Mouse (Mus musculus) left cerebral cortex, adult 9 months (tissue): ENCODE measurements at regions not wholly inside any gene's neighbourhood (a gene's known extent, or its start where the extent isn't known, plus 50 kb on each side); places are given as distances from the start of the nearest gene placed in this dataset.

Source experiments
- DNase-seq, 2 experiments: peaks; one replicate each; pipeline ENCODE4 v3.0.0; 2022; ENCODE audit warnings: low spot score in 2 of 2

DNA sequence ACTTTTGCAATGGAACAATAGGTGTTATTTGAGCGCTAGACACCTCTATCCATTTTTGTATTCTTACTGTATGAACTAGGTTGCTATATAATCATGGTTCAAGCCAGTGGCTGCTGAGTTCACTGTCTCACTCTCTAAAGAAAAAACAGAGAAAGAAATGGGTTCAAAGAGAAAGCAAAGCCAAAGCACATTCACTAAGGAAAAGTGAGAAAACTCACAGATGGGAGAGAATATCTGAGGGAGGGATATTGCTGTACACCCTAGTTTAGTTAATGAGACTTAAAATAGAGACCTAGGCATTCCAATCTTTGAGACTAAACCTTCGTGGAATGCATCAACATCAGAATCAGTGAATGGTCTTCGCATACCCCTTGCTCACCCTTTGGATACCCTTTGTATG, 371.0 kb downstream of the Fam198b start:
- no peak for DNase-seq

- DNase-seq = no peak
Measured at GRCm38 (mm10) chr3:80256383-80256782, 372.1 kb downstream of the Fam198b start.

GRCm38 (mm10) chr3:80263095-80263494, 378.8 kb downstream of the Fam198b start:
- no peak for DNase-seq

DNA sequence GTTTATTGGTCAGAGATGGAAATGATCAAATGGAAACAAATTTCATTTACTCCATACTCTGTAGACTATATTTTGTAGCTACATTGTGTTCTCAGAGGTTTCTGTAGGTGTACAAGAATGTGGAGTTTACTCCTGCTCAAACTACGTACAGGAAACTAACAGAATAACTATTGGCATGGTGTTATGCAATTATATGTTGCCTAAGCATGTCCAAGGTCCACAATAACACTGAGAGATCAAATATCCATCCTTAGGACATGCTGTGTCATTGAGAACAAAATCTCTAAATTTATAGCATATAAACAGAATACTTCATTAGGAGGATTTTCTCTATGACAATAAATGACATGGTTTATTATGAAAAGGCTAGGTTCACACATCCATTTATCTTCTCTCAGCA, 400.3 kb downstream of the Fam198b start:
- DNase-seq = no peak

DNA sequence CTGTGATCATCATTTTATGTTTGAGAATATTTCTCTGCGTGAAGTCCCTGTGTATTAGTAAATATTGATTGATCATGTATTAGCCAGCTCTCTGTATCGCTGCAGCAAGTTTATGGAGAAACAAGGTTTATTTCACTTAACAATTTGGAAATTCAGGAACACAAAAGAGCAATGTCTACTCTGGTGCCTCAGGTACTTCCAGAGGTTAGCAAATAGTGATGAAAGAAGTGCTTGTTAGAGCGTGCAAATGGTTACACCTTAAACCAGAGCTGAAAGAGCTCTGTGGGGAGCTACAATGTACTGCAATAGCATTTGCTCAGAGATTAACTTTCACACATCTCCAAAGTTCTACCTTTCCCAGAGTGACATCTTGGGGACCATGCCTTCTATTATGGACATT, 400.9 kb downstream of the Fam198b start:
- no peak for DNase-seq

DNA sequence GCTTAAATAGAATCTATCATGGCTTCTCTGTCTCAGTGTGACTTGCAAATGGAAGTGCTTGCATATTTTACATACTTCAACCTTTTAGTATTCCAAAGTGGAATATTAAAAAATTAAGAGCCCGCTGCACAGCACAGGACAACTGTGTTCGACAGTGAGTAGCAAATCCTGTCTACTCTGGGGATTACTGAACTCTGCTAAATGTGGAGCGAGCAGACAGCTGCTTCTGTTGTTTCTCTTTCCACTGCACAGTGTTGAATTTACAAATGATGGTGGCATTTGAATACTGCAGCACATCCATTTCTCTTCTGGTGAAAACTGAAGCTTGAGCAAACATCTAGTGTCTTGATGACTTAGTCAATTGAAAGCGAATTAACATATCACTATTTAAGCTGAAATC, 409.2 kb downstream of the Fam198b start:
- DNase-seq = no peak

DNA sequence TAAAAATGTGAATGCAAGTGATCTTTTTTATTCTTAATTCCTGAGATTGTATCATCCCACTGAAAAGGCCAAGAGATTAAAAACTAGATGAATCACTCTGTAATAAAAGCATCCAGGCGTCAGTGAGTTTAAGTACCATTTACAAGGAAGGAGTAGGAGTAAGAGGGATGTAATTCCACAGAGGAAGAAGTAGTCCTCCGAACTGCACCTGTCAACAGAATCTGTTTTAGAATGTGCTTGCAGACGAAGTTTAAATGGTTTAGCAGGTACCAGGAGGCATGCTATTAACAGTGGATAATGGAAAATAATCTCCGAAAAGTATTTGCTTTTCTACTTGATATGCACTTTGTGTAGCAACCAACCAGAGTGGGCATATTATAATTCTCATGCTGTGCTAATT, 423.3 kb downstream of the Fam198b start:
- peak in 1 of 2 experiments; percentile 35 for DNase-seq

DNA sequence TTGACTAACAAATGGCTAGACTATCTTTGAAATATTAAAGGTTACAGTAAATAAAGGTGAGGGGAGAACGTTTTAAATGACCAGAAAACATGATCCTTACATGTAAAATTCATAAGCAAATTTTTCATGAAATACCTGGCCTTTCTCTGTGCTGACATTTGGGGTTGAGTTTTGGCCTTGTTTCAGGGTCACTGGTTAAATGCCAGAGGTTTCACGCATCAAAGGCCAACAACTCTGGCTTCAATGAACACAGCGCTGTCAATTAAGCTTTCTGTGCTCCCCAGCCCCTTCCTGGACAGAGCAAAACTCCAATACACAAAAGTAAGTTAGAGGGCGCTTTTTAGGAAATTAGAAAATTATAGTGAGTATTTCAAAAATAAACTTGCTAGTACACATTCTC, 425.6 kb downstream of the Fam198b start:
- no peak for DNase-seq

DNA sequence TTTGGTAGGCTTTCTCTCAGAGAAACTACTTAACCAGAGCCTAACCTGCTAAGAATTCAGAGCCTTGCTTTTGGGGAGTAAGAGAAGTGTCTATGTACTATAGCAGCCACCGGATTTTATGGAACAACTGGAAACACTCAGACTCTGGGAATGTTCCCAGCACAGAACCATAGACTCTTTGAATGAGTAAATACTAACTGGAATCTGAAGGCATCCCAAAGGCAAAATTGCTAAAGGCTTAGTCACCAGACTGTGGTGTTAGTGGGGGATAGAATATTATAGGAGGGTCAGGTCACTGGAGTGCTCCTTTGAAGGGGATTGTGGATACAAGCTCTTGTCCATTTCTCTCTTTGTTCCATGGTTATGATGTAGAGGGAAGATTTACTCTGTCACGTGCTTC, 427.4 kb downstream of the Fam198b start:
- DNase-seq = no peak

DNA sequence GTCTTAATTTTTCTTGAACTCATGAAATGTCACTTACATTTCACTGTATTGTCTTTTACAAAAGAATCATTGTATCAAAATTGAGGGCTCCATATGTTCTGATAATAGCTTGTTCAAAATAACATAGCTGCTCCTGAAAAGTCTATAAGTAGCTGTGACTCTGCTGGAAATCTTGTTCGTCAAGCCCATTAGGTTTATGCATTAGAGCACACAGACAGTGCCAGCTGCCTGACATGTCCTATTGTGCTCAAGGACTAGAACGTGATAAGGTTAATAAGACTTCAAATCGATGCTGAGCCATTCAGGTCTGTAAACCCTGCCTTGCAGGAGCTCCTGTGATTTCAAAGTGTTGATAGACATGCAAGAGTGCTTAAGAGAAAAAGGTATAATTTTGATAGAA, 438.0 kb downstream of the Fam198b start:
- DNase-seq = no peak

DNA sequence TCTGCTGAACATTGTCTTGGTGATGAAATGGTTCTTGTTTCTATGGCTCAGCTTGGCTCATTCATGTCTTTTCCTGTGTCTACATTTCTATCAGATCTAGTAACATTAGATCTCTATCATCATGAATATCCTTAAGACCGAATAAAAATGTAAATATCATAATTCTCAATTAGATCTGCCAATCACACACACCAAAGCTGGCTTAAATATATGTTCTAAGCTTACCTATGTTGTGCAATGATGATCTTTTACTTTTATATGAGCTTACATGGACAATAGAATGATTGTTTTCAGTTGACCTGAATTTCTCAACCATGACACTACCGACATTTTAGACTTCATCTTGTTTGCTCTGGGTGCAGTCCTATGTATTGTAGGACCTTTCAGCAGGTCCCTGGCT, 440.4 kb downstream of the Fam198b start:
- no peak for DNase-seq

- DNase-seq = no peak
Measured at GRCm38 (mm10) chr3:80331776-80332175, 447.4 kb downstream of the Fam198b start.

GRCm38 (mm10) chr3:80334446-80334893, 450.1 kb downstream of the Fam198b start:
- peak; percentile 42 to 45 for DNase-seq

- DNase-seq = no peak
Measured at GRCm38 (mm10) chr3:80336123-80336674, 451.9 kb downstream of the Fam198b start.

DNA sequence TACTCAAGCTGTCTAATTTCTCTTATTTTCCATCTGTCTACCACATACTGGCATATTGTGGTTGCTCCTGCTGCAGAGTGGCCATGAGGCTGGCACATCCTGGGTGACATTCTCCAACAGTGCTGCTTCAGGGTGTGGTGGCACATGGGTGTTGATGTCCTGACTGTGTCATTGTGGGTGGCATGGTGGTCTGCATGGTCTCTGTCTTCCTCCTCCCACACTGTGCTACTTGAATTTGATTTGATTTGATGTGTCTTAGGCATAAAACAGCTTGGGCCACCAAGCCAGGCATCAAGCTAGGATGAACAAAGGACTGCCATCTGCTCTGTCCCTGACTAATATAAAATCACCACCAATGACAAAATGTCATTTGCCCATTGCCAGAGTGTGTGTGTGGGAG, 434.7 kb downstream of the Gria2 start:
- DNase-seq = no peak

DNA sequence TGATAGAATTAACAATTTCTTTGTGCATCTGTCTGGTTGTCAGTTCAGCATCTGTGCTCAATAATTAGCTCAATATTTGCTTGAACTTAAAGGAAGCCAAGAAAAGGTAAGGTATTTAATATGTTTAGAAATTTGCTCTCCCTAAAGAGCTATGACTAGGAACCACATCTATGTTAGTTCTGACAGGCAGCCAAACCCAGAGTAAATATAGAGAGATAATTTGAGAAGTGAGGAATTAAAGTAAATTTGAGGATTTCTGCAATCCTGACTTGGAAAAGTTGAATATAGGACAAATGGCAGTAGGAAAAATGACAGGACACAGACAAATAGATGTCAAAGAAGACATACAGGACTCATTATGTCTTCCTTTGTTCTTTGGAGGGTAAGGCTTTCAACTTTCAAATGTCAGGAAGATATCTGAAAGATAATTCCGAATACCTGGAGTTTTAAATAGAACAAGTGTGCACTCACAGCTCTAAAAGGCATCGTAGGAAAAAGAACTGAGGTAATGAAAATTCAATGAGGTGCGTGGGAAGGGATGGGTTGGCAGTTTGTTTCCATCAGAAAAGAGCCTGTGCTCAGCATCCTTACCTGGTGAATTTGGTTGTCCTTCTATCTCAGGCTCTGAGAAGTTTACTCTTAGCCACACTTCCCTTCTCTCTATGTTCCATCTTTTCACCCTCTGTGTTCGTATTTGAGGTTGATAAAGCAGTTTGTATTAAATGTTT, 433.3 kb downstream of the Gria2 start:
- DNase-seq = peak; percentile 20 to 45

DNA sequence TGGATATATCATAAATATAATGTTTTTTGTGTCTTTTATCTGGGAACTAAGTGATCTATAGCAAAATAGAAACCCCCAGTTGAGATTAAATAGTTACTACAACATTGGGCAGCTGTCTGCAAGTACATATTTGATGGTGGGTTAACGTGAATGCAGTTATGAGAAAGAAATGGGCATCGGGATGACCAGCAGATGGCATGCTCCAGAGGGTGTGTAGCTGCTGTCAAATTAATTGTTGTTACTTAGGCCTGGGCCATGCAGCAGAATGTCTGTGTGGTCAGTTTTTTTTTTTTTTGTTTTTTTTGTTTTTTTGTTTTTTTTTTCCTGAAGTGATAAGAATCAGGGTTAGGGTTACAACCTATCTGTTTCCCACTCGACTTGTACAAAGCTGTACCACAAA, 430.2 kb downstream of the Gria2 start:
- no peak for DNase-seq

DNA sequence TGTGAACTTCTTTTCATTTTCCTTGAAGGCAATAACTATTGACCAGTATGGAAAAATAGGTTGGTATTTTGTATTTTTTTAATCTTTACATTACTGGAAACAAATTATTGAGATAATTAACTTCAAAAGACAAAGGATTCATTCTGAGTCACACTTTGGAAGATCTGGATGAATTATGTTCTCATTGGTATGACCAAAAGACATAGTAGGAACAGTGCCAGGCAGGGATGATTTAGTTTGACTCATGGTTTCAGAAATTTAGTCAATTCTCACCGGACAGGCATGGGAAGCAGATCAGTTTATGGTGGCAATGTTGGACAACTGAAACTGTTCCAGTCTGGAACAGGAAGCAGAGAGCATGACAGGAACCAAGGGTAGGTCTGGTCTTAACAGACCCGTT, 416.6 kb downstream of the Gria2 start:
- DNase-seq = no peak

- DNase-seq = no peak
Measured at GRCm38 (mm10) chr3:80396240-80396639, 406.4 kb downstream of the Gria2 start.

- peak in 1 of 2 experiments; percentile 26 for DNase-seq
Measured at GRCm38 (mm10) chr3:80420453-80420852, 382.2 kb downstream of the Gria2 start.

DNA sequence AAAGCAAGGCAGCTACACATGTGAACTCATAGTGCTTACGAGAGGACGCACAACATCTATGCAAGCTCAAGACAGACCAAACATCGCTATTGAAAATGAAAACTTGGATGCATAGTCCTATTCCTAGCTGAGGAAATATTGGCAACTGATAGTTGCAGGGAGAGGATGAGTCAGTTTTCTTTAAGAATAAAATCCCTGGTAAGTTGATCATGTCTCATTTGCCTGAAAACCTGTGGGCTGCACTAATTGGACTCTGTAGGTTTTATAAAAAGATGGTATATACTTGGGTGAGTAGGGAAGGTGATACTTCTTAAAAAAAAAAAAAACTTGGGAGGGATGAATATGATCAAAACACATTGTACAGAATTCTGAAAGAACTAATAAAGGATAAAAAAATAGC, 381.2 kb downstream of the Gria2 start:
- peak in 1 of 2 experiments; percentile 4 for DNase-seq

DNA sequence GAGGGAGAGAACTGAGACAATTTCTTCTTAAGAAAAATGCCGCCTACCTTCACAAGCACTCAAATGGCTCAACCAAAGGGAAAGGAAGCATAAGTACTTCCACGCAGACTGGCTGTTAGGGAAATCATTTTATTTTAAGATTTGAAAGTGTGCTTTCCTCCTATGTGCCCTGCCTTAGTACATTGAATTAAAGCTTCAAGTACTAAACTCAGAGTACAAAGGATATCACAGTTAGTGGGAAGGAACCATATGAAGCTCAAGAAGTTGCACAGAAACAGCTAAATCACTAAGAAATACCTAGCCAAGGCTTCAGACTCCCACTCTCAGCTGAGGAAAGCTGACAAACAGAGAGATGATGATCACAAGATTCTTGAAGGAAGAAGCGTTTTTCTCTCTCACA, 380.5 kb downstream of the Gria2 start:
- DNase-seq = peak; percentile 50 to 62

GRCm38 (mm10) chr3:80422646-80423045, 380.0 kb downstream of the Gria2 start:
- no peak for DNase-seq
